Mouse (Mus musculus) neutrophil, adult 59 days (primary cell): ENCODE measurements around the gene Rps3a1. TPM values are rescaled to one million over a fixed set of nuclear protein-coding genes. Genes with fewer than 3 reads are reported as not detected.

Experiments
- total RNA-seq, 2 experiments: library from RNA; stranded (reverse); gene quantifications; 1 replicate in 1 of 2; 2 replicates in 1 of 2; pipeline ENCODE4 v1.2.4; 2023

Rps3a1 gene
- 100 to 1,000 TPM; 525 to 590 TPM for total RNA-seq

GRCm38 (mm10) chr3:86142263-86142933 is at the start of gene Rps3a1:
Gene Rps3a1 (minus strand): TSS chr3:86142702.

Other genes starting within 250 kb of the Rps3a1 start
- gene Sh3d19, start 171.6 kb downstream of the Rps3a1 start, total RNA-seq, result 1 to 10 TPM in 1 of 2 experiments, under 1 TPM in 1; 1.00 to 1.5 TPM
- gene Prss48, start 140.2 kb downstream of the Rps3a1 start, total RNA-seq, result not detected
- gene Lrba, start 82.0 kb upstream of the Rps3a1 start, total RNA-seq, result 1 to 10 TPM; 8.0 to 9.3 TPM